Mouse (Mus musculus): ENCODE data around the gene Zbtb16.

The Zbtb16 gene

DNA sequence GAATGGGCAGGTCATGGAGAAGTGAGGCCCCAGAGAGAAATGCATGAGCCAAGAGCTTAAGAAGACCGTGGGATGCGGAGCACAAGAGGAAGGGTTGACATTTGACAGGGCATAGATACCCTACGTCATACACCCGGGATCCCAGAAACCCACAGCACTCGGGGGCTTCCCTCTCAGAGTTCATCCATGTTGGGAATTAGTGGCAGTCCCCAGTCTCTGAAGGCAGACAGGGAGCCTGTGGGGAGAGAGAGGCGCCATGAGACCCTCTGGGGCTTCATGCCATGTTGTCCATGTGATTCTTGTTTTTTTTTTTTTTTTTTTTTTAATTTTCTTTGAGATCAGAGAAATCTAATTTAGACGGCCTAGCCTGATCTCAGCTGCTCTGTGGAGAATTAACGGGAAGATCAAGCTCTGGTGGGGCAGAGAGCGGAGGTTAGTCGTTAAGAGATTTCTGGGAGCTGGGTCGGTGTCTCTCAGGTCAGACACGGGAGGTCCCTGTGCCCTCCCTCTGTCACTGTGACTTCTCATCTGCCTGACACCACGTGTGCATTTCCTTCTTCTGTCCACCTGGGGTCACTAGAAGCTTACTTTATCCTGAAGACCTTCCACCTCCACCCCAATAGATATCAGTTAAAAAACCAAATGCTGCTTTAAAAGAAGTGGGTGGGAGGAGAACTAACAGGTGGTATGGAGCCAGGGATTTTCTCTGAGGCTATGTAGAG is 190.9 kb downstream of the Zbtb16 start:
- peak; percentile 42 for DNase-seq (ENCODE audit: low spot score)

DNA sequence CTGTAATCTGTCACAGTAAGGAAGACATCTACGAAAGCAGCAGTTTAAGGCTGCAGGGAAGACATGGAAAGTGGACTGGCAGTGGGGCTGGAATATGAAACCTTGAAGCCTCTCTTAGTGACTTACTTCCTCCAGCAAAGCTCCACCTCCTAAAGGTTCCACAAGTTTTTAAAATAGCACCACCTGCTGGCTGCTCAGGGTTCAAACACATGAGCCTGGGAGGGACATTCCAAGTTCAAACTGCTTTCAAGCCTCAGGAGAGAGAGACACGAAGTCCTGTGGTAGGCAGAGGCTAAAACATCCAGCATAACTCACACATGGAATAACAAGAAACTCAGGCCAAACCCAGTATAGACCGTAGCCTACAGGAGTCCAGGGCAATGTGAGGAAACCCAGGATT is 191.6 kb downstream of the Zbtb16 start:
- DNase-seq (ENCODE audit: low spot score), result peak; percentile 25

DNA sequence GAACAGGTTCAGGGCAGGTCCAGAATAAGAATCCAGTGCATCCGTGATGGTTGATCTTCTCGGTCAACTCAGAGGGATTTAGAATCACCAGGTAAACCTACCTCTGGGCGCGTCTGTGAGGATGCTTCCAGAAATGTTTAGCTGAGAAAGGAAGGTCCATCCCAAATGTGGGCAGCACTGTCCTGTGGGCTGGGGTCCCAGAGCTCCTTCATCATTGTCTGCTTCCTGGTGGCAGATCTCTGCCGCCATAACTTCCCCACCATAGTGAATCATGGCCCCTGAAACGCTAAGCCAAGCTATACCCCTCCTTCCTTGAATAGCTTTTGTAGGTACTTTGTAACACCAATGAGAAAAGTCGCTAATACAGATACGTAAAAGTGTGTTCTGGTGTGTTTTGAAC is 194.4 kb downstream of the Zbtb16 start:
- peak; percentile 21 for DNase-seq (ENCODE audit: low spot score)

DNA sequence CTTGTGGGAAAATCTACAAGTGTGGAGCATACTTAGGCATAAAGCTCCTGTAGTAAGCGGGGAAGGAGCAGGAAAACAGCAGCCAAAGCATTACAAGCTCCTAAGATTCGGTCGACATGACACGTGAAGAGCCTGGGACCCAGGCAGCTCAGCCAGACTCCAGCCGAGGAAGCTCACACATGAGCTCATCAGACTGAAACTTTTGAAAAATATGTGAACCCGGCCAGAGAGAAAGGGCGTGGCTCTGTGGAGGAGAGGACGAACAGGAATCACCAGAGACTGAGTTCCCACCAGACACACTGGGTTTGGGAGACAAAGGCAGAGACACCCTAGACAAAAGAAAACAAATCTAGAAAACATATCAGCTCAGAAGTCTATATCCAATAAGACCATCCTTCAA is 195.1 kb downstream of the Zbtb16 start:
- peak; percentile 10 for DNase-seq (ENCODE audit: low spot score)

DNA sequence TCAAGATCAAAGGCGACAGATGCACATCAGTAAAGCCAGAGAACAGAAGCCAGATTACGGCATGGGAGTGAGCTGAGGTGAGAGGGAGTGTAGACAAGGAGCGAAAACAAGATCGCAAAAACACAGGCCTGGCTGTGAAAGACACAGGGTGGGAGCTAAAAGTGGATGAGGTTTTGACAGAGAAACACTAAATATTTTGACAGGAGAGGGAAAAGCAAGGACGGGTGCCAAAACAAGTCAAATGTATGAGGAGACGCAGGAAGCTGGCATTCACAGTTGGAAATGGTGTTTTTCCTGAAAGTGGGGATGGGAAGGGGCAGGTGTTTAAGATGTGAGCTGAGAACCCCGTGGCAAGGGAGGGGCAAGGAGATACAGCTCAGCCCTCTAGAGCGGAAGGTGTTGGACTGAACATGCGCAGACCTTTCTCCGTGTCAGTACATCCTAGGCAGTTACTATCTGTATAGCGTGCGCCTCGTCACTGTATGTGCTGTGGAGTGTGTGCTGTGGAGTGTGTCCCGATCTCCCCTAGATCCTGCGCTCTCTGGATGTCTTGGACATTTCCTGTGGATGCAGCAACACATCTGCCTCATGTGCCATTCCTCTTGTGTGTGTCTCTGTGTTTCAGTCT is 197.7 kb downstream of the Zbtb16 start:
- peak; percentile 14 for DNase-seq (ENCODE audit: low spot score)

DNA sequence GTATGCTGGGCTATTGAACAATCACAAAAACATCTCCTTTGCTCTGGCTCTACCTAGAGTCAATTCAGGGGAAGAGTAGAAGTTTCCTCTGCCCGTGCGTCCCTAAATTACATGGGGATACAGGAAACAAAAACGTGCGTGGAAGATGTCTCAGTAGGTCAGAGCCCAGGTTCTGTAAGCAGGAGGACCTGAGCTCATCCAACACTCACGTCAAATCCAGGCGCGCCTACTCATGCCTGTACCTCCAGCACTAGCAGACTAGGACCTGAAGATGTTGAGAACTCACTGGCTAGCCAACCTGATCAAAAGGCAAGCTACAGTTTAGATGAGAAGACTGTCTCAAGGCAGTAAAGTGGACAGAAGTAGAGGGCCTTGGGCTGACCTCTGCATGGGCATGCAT is 198.9 kb downstream of the Zbtb16 start:
- DNase-seq (ENCODE audit: low spot score), result peak; percentile 22

DNA sequence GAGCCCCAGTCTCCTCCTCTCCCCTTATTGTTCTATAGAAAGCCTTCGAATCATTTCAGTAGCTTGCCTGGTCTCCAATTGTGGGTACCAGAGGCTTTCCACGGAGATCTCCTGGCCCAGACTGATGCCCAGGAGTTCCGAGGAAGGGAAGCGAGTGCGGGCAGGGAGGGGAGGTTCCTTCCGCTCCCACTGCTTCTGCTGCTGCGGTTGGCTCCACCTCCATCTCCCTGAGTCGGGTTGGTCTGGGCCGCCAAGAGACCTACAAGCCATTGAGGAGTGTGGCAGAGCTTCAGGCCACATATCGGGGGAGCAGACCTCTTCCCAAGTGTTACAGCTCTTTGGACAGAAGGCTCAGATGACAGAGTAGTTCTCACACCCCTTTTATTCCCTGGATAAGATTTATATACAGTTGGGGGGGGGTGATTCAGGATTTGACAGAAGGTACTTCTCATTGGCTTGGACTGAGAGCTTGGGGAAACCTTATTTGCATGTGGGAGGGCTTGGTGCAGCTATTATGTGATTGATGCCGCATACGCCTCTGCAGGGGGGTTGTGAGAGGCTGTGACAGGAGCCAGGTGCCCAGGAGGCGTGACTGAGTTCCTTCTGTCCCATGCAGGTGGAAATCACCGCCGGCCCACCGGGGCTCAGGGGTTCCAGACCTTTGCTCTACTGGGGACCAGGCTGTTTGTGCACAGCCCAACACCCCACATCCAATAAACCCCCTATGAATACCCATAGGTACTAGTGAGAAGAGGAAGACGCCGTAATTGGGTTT is 200.3 kb downstream of the Zbtb16 start:
- peak; percentile 27 for DNase-seq (ENCODE audit: low spot score)

DNA sequence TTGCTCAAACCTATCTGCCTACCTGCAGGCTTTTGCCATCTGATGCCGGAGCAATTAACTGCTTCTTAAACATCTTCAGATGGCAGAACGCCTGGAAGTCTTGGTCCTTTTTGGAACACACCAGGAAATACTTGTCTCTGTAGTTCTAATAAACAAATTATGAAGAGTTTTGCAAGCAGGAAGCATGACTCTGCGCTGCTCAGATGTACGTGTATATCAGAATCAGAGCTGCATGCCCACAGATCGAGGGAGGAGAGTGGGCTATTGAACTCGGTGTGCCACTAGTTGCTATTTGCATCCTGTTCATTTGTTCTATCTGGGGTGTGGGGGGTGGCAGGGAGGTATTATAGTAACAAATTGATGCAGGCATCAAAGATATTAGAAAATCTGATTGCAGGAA is 202.9 kb downstream of the Zbtb16 start:
- peak; percentile 7 for DNase-seq (ENCODE audit: low spot score)

DNA sequence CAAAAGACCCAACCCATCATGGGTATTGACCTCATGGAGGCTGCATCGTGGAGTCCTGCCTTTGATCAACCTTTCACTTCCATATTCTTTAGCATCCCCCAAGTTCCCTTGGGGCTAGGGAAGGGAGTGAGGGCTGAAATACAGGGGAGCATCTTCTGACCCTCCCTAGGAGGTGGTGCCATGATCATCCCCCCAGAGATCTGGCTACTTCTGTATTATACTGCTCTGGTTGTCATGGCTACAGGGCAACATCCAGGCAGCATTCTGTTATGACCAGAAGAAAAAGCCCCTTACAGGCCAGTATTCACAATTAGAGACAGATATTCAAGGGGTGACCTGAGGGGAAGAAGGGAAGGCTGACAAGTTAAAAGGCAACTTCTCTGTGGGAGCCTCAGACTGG is 216.8 kb downstream of the Zbtb16 start:
- DNase-seq (ENCODE audit: low spot score), result peak; percentile 15

DNA sequence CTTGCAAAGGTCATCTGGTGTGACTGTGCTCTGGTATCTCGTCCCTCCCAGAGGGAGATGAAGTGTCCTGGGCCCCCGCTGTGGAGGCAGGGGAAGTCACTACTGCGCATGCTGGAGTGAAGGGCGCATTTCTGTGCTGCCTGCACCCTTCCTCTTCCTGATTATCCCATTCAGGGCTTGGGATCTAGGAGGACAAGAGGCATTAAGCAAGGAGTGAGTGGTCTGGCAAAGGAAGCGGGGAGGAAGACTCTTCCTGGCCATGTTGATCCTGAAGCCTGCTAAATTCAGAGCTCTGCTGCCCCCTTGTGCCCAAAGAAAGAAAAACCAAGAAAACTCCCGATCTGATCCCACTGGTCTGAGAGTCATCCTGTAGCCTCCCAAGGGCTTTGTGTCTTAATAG is 217.4 kb downstream of the Zbtb16 start:
- peak; percentile 81 for DNase-seq (ENCODE audit: low spot score)

DNA sequence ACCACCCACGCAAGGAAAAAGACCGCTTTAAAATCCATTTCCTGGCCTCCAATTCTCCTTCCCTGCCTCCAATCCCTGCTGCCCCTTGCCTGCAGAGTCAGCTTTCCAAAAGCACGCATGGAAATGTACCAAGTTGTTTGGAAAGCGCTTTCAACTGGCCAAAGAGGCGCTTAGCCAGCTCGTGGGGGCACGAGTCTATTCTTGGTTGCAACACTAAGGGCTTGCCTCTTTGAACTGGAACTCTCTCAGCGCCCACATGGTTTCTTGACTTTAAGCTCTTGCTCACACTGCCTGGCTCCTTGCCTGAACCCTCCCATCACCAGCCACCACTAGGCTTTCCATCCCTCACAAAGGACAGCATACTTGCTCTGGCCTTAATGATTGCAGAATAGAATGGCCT is 217.9 kb downstream of the Zbtb16 start:
- peak; percentile 62 for DNase-seq (ENCODE audit: low spot score)

DNA sequence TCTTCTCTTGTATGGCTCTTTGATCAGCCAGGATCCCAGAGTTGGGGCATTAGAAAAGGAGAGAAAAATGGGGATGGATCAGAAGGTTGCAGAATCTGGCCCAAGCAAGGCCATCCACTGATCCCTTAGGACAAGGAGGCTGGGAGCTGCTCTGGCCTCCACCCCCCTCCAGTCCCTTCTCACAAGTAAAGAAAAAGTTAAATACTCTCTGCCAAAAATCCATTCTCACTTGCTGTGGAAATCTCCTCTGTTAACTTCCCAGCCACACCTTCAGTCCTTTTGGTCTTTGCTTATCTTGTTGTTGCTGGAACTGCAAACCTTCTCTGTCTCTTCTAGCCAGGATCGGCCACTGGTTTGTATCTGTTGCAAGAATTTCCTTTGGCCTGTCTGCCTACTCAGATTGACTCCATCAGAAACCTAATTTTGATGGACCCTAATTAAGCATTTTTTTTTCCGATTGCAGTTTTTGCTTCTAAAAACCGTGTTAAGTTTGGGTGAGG is 218.5 kb downstream of the Zbtb16 start:
- DNase-seq (ENCODE audit: low spot score), result peak; percentile 34

DNA sequence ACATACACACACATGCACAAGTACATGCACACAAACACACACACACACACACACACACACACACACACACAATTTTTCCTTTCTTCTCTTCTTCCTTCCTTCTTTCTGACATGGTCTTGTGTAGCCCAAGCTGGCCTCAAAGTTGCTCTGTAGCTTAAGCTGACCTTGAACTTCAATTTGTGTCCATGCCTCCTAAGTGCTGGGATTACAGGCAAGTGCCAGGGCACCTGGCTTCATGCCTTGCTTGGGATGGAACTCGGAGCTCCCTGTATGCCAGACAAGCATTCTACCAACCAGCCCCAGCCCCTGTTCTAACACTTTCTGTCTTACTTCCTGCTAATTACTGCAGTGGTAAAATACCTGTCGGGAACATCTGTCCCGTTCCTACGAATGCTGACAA is 222.8 kb downstream of the Zbtb16 start:
- DNase-seq (ENCODE audit: low spot score), result no peak

DNA sequence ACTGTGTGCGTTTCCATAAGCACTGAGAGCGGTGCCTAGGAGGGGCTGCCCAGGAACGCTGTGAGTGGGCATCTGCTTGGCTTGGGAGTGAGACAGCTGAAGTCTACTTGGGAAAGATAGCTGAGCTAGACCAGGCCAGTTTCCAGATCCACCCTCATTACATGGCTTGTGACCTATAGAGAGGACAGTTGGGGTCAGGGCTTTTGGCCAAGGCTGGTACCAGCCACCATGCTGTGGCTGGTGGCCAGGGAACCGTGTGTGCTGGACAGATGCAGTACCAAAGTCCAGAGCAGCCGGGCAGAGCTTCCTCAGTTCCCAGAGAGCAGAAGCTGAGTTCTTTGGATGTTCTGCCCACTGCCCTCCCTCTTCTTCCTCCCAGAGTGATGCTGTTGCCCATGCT is 223.5 kb downstream of the Zbtb16 start:
- DNase-seq (ENCODE audit: low spot score), result no peak

DNA sequence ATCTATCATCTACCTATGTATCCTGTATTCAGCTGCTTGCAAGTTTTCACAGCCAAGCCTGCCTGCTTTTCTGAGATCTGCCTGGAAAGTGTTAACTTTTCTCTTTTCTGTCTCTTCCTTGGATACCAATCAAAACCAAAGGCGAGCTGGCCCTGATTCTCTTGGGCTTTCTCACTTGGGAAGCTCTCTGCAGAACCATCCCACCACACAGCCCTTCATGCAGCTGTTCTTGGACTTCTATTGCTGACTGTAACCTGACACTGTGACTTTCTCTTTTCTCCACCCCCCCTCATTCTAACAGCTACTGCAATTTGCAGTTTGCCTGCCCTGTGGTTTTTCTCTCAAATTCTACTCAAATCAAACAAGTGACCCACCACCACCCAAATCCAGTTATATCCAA is 225.0 kb downstream of the Zbtb16 start:
- no peak for DNase-seq (ENCODE audit: low spot score)

DNA sequence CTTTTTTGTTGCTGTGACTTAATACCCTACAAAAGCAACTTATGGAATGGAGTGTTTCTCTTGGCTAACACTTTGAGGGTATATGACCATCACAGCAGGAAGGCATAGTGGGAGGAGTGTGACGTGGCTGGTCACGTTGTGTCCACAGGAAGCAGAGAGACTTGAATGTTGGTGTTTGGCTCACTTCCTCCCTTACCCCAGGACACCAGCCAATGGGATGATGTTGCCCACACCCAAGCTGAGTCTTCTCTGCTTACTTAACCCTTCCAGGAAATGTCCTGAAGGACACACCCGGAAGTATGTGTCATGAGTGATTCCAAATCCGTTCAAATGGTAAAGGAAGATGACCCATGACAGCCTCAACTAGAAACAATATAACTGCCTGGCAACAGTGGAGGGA is 226.3 kb downstream of the Zbtb16 start:
- no peak for DNase-seq (ENCODE audit: low spot score)

DNA sequence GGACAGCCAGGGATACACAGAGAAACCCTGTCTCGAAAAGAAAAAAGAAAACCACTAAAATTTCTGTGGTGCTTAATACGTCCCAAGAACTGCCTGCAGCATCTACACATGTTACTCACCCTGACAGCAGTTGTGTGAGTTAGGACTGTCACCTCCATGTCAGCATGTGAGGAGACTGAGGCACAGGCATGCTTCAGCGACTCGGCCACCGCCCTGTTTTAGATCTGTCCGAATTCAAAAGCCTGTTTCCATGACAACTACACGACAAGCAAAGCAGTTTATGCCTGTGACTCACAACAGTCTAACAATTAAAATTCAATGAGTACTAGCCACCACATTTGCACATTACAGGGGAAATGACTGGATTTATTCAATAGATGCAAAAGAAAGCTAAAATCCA is 228.6 kb downstream of the Zbtb16 start:
- DNase-seq (ENCODE audit: low spot score), result no peak

DNA sequence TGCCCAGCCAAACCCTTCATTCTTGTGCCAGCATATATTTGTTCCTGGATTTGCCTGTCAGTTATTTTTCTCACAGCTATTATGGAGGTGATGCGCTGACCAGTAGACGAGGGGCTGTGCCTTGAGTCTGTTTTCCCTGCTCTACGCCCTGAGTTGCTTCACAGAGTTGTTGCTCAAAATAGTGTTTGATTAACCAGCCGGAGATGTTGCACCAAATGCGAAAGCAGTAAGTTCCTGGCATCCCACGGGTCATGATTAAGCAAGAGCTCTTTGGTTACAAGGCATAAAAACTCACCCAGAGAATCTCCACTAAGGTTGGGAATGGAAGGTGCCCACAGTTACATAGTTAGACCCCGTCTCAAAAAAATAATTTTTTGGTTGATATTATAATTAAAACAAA is 229.9 kb downstream of the Zbtb16 start:
- DNase-seq (ENCODE audit: low spot score), result no peak

DNA sequence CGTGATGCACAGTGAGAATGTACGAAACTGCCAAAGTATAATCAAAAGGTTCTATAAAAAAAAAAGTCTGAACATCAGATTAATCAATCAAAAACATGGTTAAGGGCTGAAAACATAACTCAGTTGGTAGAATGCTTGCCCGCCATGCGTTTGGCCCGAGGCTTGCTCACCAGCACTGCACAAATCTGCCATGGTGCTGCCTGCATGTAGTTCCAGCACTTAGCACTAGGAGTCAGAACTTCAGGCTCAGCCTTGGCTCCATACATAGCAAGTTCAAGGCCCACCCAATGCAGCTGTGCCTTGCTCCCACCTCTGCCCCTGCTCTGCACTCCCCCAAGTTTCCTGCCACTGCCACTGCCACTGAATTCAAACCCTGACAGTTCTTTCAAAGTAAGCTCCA is 230.3 kb downstream of the Zbtb16 start:
- DNase-seq (ENCODE audit: low spot score), result no peak

DNA sequence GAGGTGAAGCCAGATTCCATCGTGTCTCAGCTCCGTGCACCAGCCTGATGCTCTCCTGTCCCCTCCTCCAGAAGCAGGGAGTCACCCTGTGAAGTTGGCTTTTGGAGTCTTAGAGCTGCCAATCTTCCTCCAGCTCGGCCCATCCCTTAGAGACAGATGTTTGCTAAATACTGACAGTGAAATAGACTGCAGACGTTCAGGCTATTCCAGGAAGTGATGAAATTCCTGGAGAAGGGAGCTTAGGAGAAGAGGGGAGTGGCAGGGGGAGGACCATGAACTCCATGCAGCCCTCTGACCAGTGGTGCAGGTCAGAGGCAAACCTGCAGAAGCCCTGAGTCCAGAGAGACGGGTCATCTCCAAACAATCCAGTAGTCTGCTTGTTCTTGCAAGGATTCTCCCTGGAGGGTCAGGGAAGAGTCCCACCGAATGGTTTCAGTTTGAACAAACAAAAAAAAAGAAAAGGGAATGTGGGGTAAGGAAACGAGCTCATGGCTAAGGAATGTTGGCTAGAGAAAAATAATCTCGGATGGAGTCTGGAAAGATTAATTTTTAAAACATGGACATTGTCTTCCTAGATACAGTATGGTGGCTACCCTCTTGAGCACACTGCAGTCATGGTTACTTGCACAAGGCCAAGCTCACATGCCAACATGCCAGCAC is 231.0 kb downstream of the Zbtb16 start, which contains the start of gene Nnmt:
Nnmt (minus strand) TSS at position 215 of the 660 bp plus-strand sequence.
- no peak for DNase-seq (ENCODE audit: low spot score)
